Mouse (Mus musculus) forebrain, postnatal 0 days (tissue): ENCODE measurements around the gene Zfp385b. TPM values are rescaled to one million over a fixed set of nuclear protein-coding genes. Genes with fewer than 3 reads are reported as not detected.

Source experiments
- ATAC-seq: fragments of 200-750 bp; cut with Nextera tagmentation; 2 replicates; pipeline ENCODE4 v1.8.0; 2017; ENCODE audit warnings: mild to moderate bottlenecking, moderate library complexity
- DNase-seq: peaks from one replicate; pipeline ENCODE4 v3.0.0-alpha.2; 2015
- H3K27ac ChIP-seq: fragments of 300-500 bp; sonication (generic); 2 replicates; pipeline ENCODE4 v1.5.1; 2014; ENCODE audit warnings: low read depth, mild to moderate bottlenecking, antibody characterized with exemption, low read length, moderate library complexity, mixed read lengths
- H3K27me3 ChIP-seq: fragments of 300-500 bp; sonication (generic); 2 replicates; pipeline ENCODE4 v1.6.1; 2014; ENCODE audit warnings: mild to moderate bottlenecking, low read length, mixed read lengths; ENCODE audit not compliant: insufficient read depth
- H3K36me3 ChIP-seq: fragments of 300-500 bp; sonication (generic); 2 replicates; pipeline ENCODE4 v1.6.1; 2014; ENCODE audit warnings: mild to moderate bottlenecking, moderate library complexity; ENCODE audit not compliant: insufficient read depth
- H3K4me1 ChIP-seq: fragments of 300-500 bp; sonication (generic); 2 replicates; pipeline ENCODE4 v1.6.1; 2014; ENCODE audit warnings: antibody characterized with exemption; ENCODE audit not compliant: insufficient read depth
- H3K4me2 ChIP-seq: fragments of 300-500 bp; sonication (generic); 2 replicates; pipeline ENCODE4 v1.6.1; 2014; ENCODE audit warnings: low read depth, mild to moderate bottlenecking, moderate library complexity
- H3K4me3 ChIP-seq: fragments of 300-500 bp; sonication (generic); 2 replicates; pipeline ENCODE4 v1.5.1; 2014; ENCODE audit warnings: low read depth, low read length, mixed read lengths
- H3K9ac ChIP-seq: fragments of 300-500 bp; sonication (generic); 2 replicates; pipeline ENCODE4 v1.6.1; 2014; ENCODE audit warnings: mild to moderate bottlenecking
- H3K9me3 ChIP-seq: fragments of 300-500 bp; sonication (generic); 2 replicates; pipeline ENCODE4 v1.6.1; 2016; ENCODE audit warnings: low read length
- CTCF ChIP-seq: sonication (generic); IDR thresholded peaks from 2 replicates; pipeline ENCODE4 v1.5.1; 2016; ENCODE audit warnings: antibody characterized with exemption, control low read depth, low read depth
- WGBS: fragments of 180-500 bp; shearing (Covaris S2); extraction: QIAGEN DNeasy Blood & Tissue Kit; methylation state at CpG from one replicate; pipeline ENCODE4 v1.1.7; 2014; 5-methylcytosine and 5-hydroxymethylcytosine counted together
- polyA plus RNA-seq: library from polyadenylated mRNA; unstranded; fragments of >200 nt; fragmentation: Nextera tagmentation; extraction: Ambion mirVana; gene quantifications from 2 replicates; pipeline ENCODE4 v1.2.1, GENCODE M21; 2015
- total RNA-seq: library from RNA; depleted of rRNA; stranded (reverse); fragments of >200 nt; gene quantifications from 2 replicates; pipeline ENCODE4 v1.2.3, GENCODE M21; 2014

The Zfp385b gene
- total and polyA plus RNA-seq, 2 experiments from 2014 or later, result 10.0 to 20.4 TPM

- Histone ChIP-seq H3K27me3 (no peaks in the 10 kb centered on the region), H3K27ac (no peak overlapping the region), H3K36me3 (no peaks in the 10 kb centered on the region), H3K4me3 (no peak overlapping the region), H3K9ac (no peak overlapping the region), H3K4me2 (no peak overlapping the region), H3K4me1 (no peaks in the 10 kb centered on the region), H3K9me3 (no peaks in the 10 kb centered on the region)
- TF ChIP-seq CTCF, result no peak
- ATAC-seq (no peak), DNase-seq (no peak)
- 73% methylated on average over 4 of the region's 4 CpGs for WGBS
Measured at GRCm38 (mm10) chr2:77608666-77609065, 210.8 kb downstream of the Zfp385b start.

DNA sequence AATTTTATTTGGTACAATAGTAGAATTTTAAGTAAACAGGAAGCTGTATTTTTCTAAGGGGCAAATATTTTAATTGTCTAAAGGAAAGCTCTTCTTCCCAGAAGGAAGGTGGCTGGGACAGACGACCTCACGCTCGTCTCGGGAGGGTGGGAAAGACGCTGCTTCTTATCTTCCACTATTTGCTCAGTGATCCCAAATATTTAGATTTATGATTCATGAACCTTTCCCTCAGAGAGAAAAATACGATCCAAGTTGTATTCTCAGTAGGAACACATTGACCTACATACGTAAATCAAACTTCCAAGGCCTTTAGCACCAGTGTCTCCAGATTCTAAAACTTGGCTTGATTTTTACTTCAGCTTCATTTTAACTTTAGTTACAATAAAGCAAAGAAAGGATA is 226.0 kb downstream of the Zfp385b start:
- 81% methylated on average over 7 of the region's 7 CpGs for WGBS

GRCm38 (mm10) chr2:77592525-77592924 is 226.9 kb downstream of the Zfp385b start:
- Histone ChIP-seq H3K4me2 (no peak overlapping the region), H3K4me1 (no peaks in the 10 kb centered on the region; the same call in 1 of the 2 replicates), H3K9ac (no peak overlapping the region), H3K9me3 (0 out of 2 replicates have a peak, but pooled peaks cover under 1% of the 10 kb centered on the region), H3K27me3 (no peaks in the 10 kb centered on the region), H3K27ac (no peak overlapping the region), H3K4me3 (no peak overlapping the region), H3K36me3 (no peaks in the 10 kb centered on the region)
- ATAC-seq, result peak; percentile 14; the same call in 1 of the 2 replicates
- TF ChIP-seq CTCF, result no peak
- 77% methylated on average over 6 of the region's 6 CpGs for WGBS
- no peak for DNase-seq

More for the DNA sequence above, 226.0 kb downstream of the Zfp385b start:
- no peak for TF ChIP-seq CTCF
- Histone ChIP-seq H3K36me3 (no peaks in the 10 kb centered on the region), H3K9me3 (no peaks in the 10 kb centered on the region), H3K9ac (no peak overlapping the region), H3K4me1 (no peaks in the 10 kb centered on the region; the same call in 1 of the 2 replicates), H3K27ac (no peak overlapping the region), H3K4me2 (no peak overlapping the region), H3K4me3 (no peak overlapping the region), H3K27me3 (no peaks in the 10 kb centered on the region)
- no peak for ATAC-seq
- no peak for DNase-seq

DNA sequence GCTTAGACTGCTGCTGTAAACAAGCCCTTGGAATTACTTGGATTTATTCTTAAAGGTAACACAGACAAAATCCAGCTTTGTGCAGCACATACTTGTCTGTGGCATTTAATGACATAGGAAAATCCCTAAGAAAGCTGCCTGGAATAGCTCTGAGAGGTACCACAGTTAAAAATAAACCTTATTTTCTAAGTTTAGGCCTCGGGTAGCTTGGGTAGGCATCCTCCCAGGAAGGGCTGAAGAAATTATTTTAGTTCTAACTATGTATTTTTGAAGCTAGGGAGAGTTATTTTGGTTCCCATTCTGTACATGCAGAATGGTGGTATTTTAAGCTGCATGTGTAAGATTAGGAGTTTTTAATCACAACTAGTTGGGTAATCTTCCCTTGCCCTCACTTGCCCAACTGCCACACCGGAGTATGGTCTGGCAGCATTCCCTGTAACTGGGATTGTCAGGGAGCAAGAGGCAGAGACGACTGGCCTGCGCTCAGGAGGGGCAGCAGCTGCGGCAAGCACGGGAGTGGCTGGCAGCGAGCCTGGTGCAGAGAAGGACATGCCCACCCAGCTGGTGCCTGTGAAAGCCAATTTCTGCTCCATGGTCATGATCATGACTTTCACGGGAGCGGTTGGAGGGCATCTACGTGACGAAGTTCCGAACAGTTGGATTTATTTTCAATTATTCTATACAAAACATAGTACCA is 230.1 kb downstream of the Zfp385b start:
- no peaks in the 10 kb centered on the region for H3K36me3 ChIP-seq
- H3K9me3 ChIP-seq, result peaks cover 7% of the 10 kb centered on the region; the same call in 1 of the 2 replicates
- 37% methylated on average over 12 of the region's 12 CpGs for WGBS
- DNase-seq, result peak; percentile 69
- TF ChIP-seq CTCF, result no peak
- H3K9ac ChIP-seq, result no peak overlapping the region
- H3K4me3 ChIP-seq, result no peak overlapping the region
- ATAC-seq, result peak; percentile 79
- H3K4me2 ChIP-seq, result no peak overlapping the region; the same call in 1 of the 2 replicates
- no peak overlapping the region for H3K27ac ChIP-seq
- H3K27me3 ChIP-seq, result no peaks in the 10 kb centered on the region
- H3K4me1 ChIP-seq, result no peaks in the 10 kb centered on the region; the same call in 1 of the 2 replicates

- 74% methylated on average over 4 of the region's 4 CpGs for WGBS
- TF ChIP-seq CTCF, result no peak
- DNase-seq, result no peak
- H3K4me3 ChIP-seq, result no peak overlapping the region
- no peaks in the 10 kb centered on the region; the same call in 1 of the 2 replicates for H3K4me1 ChIP-seq
- no peaks in the 10 kb centered on the region for H3K27me3 ChIP-seq
- no peak overlapping the region for H3K9ac ChIP-seq
- no peak for ATAC-seq
- peaks cover 7% of the 10 kb centered on the region; the same call in 1 of the 2 replicates for H3K9me3 ChIP-seq
- H3K4me2 ChIP-seq, result no peak overlapping the region
- no peak overlapping the region for H3K27ac ChIP-seq
- no peaks in the 10 kb centered on the region for H3K36me3 ChIP-seq
Measured at GRCm38 (mm10) chr2:77587387-77587786, 232.1 kb downstream of the Zfp385b start.

DNA sequence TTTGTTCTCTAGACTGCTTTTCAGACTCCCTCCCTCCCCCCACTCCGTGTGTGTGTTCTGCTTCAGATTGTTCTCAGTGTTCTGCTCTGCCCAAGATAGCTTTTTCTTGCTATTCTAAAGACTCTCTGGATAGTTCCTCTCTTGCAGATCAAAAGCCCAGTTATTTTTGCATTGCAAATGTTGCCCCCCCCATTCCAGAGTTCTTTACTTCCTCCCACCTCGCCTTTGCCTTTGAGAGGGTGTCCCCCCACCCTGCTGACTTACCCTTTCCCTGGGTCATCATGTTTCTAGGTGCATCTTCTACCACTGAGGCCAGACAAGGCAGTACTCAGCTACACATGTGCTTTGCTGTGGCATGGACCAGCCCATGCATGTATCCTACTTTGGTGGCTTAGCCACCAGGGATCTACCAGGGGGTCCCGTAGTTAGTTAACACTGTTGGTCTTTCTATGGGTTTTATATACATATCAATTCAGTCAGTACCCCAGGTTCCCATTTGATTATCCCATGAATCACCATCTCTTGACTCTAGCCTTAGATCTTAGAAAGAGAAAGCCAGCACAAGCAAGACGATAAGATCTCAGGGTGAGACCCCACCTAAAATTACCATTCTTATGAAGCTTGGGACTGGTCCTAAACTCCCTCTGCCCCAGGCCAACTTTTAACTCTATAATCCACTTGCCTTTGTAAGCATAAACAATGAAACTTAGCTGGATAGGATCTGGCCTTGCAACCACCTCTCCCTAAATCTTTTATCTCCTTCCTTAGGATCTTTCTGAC is 232.7 kb downstream of the Zfp385b start:
- peaks cover 7% of the 10 kb centered on the region; the same call in 1 of the 2 replicates for H3K9me3 ChIP-seq
- WGBS, result 82% methylated on average over 4 of the region's 4 CpGs
- H3K4me3 ChIP-seq, result no peak overlapping the region
- H3K36me3 ChIP-seq, result no peaks in the 10 kb centered on the region
- no peak overlapping the region for H3K9ac ChIP-seq
- no peak overlapping the region for H3K4me2 ChIP-seq
- H3K27ac ChIP-seq, result no peak overlapping the region
- H3K4me1 ChIP-seq, result no peaks in the 10 kb centered on the region; the same call in 1 of the 2 replicates
- no peak for TF ChIP-seq CTCF
- H3K27me3 ChIP-seq, result no peaks in the 10 kb centered on the region
- no peak for DNase-seq
- ATAC-seq, result no peak

- DNase-seq (no peak), ATAC-seq (no peak)
- H3K4me2 ChIP-seq, result no peak overlapping the region
- no peaks in the 10 kb centered on the region for H3K4me1 ChIP-seq
- H3K9me3 ChIP-seq, result peaks cover 7% of the 10 kb centered on the region; the same call in 1 of the 2 replicates
- H3K9ac ChIP-seq, result no peak overlapping the region
- H3K27me3 ChIP-seq, result no peaks in the 10 kb centered on the region
- no peak overlapping the region for H3K4me3 ChIP-seq
- 65% methylated on average over 1 of the region's 1 CpGs for WGBS
- H3K36me3 ChIP-seq, result no peaks in the 10 kb centered on the region
- no peak for TF ChIP-seq CTCF
- H3K27ac ChIP-seq, result no peak overlapping the region
Measured at GRCm38 (mm10) chr2:77583586-77583985, 235.9 kb downstream of the Zfp385b start.
